Mouse (Mus musculus): ENCODE results near the gene Atoh8. TPM values are rescaled to one million over a fixed set of nuclear protein-coding genes. Genes with fewer than 3 reads are reported as not detected.

Atoh8 gene
- polyA plus RNA-seq, 1 experiment from 2014 or later = 30.8 TPM

DNA sequence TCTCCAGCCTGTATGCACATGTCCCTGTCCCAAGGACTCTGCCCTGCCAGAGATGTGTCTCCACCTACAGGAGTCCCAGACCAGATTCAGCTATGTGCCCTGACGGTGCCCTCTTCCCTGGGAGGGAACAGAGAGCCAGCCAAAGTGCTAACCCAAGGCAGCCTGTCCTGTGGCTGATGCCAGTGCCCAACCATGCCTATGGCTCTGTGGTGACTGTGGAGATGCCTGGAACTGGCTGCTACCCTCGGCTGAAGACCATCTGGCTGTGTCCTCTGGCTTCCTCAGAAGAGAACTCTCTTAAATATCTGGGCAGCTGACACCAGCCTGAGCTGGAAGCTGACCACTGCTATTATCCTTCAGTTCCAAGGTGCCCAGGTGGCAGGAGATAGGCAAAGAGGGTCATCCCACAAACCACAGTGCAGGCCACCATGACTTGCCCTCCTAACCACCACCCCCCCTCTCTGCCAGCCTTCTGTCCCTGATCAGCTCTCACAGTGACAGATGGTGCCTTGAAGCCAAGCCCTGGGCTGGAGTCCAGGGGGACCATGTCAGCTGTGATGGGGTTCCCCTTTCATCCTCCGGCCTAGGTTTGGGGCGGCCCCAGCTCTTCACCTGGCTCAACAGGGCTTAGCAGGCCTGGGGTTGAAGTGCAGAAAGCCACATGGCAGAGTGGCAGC lies 18.7 kb upstream of the Atoh8 start:
- Histone ChIP-seq H3K36me3 (no peaks in the 10 kb centered on the region), H3K27me3 (no peaks in the 10 kb centered on the region), H3K9ac (replicated peaks) (no peak overlapping the region), H3K4me3 (replicated peaks) (no peak overlapping the region), H3K27ac (no peak overlapping the region), H3K4me1 (replicated peaks) (peaks cover 16% of the 10 kb centered on the region), H3K9me3 (no peaks in the 10 kb centered on the region), H3K4me2 (no peak overlapping the region)
- no peak for ATAC-seq (ENCODE audit: insufficient number of reproducible peaks, insufficient read depth, low FRiP score, low TSS enrichment, low read depth)
- WGBS = 71% methylated on average over 4 of the region's 4 CpGs

DNA sequence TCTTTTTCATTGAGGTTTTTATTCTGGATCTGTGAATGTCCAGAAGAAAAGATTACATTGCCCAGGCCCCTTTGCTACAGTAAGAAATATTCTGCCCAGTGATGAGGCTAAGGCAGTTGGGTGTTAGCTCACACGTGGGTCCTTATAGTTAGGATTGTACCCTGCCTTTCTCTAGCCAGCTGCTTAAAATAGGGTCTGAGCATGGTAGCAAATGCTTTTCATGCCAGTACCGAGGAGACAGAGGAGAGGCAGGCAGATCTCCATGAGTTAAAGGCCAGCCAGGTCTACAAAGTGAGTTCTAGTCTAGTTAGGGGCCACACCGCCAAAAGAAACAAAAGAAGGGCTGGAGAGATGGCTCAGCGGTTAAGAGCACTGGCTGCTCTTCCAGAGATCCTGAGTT lies 17.8 kb upstream of the Atoh8 start:
- Histone ChIP-seq H3K4me2 (no peak overlapping the region), H3K27me3 (no peaks in the 10 kb centered on the region), H3K9ac (replicated peaks) (no peak overlapping the region), H3K36me3 (no peaks in the 10 kb centered on the region), H3K4me1 (replicated peaks) (peaks cover 25% of the 10 kb centered on the region), H3K27ac (no peak overlapping the region), H3K9me3 (no peaks in the 10 kb centered on the region), H3K4me3 (replicated peaks) (no peak overlapping the region)
- 87% methylated on average over 4 of the region's 4 CpGs for WGBS
- no peak for ATAC-seq (ENCODE audit: insufficient number of reproducible peaks, insufficient read depth, low FRiP score, low TSS enrichment, low read depth)

DNA sequence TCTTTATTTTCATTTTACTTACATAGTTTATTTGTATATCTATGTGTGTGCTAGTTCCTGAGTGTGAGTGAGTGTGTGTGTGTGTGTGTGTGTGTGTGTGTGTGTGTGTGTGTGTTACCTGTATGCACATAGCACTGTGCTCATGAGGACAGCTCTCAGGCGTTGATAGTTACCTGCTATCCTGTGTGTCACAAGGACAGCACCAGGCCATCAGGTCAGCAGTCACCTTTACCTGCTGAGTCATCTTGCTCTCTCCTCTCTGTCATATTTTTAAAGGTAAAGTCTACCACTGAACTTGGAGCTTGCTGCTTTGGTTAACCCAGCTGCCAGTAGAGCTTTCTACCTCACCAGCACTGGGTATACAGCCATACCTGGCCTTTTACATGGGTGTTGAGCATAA lies 17.1 kb upstream of the Atoh8 start:
- H3K27ac ChIP-seq = no peak overlapping the region
- ATAC-seq (ENCODE audit: insufficient number of reproducible peaks, insufficient read depth, low FRiP score, low TSS enrichment, low read depth) = no peak
- peaks cover 32% of the 10 kb centered on the region for H3K4me1 ChIP-seq (replicated peaks)
- no peaks in the 10 kb centered on the region for H3K36me3 ChIP-seq
- no peak overlapping the region for H3K9ac ChIP-seq (replicated peaks)
- no peaks in the 10 kb centered on the region for H3K9me3 ChIP-seq
- WGBS = 79% methylated on average over 1 of the region's 1 CpGs
- H3K4me3 ChIP-seq (replicated peaks) = no peak overlapping the region
- H3K27me3 ChIP-seq = no peaks in the 10 kb centered on the region
- no peak overlapping the region for H3K4me2 ChIP-seq

DNA sequence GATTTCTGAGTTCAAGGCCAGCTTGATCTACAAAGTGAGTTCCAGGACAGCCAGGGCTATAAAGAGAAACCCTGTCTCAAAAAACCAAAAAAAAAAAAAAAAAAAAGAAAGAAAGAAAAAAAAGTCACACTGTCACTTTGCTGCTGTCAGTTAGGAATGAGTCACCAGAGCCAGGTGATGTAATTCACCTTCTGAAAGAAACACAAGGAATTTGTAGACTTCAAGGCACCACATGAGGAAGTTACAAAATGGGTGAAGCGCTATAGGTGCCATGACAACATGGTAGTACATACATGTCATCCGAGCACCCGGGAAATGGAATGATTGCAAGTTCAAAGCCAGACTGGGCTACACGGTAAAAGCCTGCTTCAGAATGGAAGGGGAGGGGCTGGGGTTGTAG lies 14.6 kb upstream of the Atoh8 start:
- Histone ChIP-seq H3K9ac (replicated peaks) (no peak overlapping the region), H3K4me2 (no peak overlapping the region), H3K27me3 (0 out of 2 replicates have a peak, but pooled peaks cover 2% of the 10 kb centered on the region), H3K27ac (no peak overlapping the region), H3K4me3 (replicated peaks) (no peak overlapping the region), H3K4me1 (replicated peaks) (peaks cover 33% of the 10 kb centered on the region), H3K9me3 (no peaks in the 10 kb centered on the region), H3K36me3 (no peaks in the 10 kb centered on the region)
- 84% methylated on average over 4 of the region's 4 CpGs for WGBS
- ATAC-seq (ENCODE audit: insufficient number of reproducible peaks, insufficient read depth, low FRiP score, low TSS enrichment, low read depth) = no peak

DNA sequence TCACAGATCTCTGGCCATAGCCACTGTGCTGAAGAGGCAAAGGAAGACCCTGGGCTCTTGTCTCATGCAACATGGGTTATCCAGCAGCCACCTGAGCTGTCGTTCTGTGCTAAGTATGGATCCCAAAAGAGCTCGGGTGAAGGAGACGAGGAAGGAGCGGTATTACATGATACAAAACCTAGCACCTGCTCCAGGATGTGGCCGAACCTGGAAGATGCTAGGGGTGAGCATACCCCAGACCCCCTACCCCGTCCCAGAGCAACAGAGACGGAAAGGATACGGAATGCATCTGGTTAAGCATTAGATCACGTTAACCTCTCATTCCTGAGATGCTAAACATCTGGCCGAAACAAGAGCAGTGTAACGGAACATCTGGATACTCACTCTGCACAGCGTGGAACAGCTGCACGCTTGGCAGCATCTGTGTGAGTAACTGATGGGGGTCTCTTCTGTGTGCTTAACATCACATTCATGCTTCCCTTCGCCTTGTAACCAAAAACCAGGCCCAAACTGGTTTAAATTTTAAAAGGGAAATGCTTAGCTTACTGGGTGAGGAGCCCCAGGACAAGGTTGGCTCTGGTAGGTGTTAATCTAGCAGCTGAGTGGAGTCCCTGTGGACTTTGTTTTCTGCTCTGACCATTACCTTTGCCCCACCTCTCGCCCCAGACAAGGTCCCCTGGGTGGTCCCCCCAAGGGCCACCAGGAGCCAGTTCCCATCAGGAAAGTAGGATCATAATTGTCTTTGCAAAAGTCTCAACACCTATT lies 13.0 kb upstream of the Atoh8 start:
- H3K9me3 ChIP-seq = no peaks in the 10 kb centered on the region
- no peak overlapping the region for H3K4me3 ChIP-seq (replicated peaks)
- H3K4me2 ChIP-seq = no peak overlapping the region
- 37% methylated on average over 15 of the region's 15 CpGs for WGBS
- H3K9ac ChIP-seq (replicated peaks) = no peak overlapping the region
- peak; percentile 84 for ATAC-seq (ENCODE audit: insufficient number of reproducible peaks, insufficient read depth, low FRiP score, low TSS enrichment, low read depth)
- H3K4me1 ChIP-seq (replicated peaks) = peaks cover 37% of the 10 kb centered on the region
- H3K36me3 ChIP-seq = no peaks in the 10 kb centered on the region
- H3K27ac ChIP-seq = 0 out of 2 replicates have a peak overlapping the region, but pooled peaks have one; percentile 24
- 0 out of 2 replicates have a peak, but pooled peaks cover 2% of the 10 kb centered on the region for H3K27me3 ChIP-seq

DNA sequence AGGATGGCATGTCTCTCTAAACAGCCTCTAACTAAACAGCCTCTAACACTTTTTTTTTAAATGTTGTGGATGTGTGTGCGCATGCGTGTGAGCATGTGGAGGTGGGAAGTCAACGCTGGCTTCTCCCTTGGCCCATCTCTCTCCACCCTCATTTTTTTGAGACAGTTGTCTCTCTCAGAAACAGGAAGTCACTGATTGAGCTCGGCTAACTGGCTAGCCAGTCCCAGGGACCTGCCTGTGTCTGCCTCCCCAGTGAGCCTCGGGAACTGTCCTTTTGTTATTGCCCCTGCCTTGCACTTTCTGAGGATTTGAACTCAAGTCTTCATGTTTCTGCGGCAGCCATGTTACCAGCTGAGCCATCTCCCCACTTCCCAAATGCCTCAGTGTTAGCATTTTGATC lies 10.9 kb upstream of the Atoh8 start:
- Histone ChIP-seq H3K4me2 (no peak overlapping the region), H3K9me3 (no peaks in the 10 kb centered on the region), H3K4me1 (replicated peaks) (peaks cover 56% of the 10 kb centered on the region), H3K4me3 (replicated peaks) (no peak overlapping the region), H3K9ac (replicated peaks) (no peak overlapping the region), H3K36me3 (no peaks in the 10 kb centered on the region), H3K27me3 (peaks cover 11% of the 10 kb centered on the region), H3K27ac (no peak overlapping the region)
- ATAC-seq (ENCODE audit: insufficient number of reproducible peaks, insufficient read depth, low FRiP score, low TSS enrichment, low read depth) = no peak
- WGBS = 86% methylated on average over 6 of the region's 6 CpGs

DNA sequence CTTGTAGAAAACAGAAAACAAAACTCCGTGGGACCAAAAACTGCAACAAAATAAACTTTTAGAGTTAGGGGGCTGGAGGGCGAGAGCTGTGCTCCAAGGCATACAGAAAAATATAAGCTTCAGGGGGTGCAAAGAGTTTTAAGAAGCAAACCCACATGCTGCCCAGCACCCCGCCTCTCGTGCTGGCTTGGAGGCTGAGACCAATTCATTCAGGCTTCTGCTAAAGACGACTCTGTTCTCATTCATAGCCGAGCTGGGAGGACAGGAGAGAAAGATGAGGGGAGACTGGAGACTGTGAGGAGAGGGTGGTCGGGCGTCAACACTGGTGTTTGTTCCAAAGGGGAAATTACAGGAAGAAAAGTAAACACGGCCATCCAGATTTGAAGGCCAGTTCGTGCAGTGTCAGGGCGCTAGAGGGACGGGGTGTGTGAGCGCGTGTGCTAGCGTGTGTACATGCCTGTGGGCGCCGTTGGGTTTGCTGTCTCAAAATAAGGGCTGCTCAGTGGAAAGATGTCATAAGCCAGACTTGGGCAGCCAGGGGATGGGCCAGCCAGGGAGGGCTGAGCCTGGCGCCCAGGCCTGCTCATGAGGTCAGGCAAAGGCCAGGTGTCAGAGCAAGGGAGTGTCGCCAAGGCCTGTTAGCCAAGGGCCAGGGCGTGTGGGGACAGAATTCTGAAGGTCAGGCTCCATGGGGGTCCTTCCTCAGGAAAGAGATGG lies 9.3 kb upstream of the Atoh8 start:
- 60% methylated on average over 20 of the region's 20 CpGs for WGBS
- ATAC-seq (ENCODE audit: insufficient number of reproducible peaks, insufficient read depth, low FRiP score, low TSS enrichment, low read depth) = no peak
- H3K4me2 ChIP-seq = 0 out of 2 replicates have a peak overlapping the region, but pooled peaks have one; percentile 8

DNA sequence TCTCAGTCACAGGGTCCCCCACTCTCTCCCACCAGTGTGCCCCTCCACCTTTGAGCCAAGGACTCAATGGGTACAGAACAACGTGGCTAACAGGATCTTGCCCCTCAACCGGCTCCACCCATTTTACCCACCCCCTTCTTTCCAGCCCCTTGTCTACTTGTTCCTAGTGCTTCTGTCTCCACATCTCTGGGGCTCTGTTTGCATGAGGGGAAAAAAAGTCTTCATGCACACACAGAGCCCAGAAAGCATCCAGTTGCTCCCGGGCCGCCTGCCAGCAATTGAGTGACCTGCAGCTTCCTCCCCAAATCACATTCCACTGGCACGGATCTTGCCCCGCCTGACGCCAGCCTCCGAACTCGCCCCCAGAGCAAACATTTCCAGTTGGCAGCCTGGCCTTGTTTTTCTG lies 8.8 kb upstream of the Atoh8 start:
- 24% methylated on average over 9 of the region's 9 CpGs for WGBS
- H3K36me3 ChIP-seq = no peaks in the 10 kb centered on the region
- no peak overlapping the region for H3K4me3 ChIP-seq (replicated peaks)
- no peak for ATAC-seq (ENCODE audit: insufficient number of reproducible peaks, insufficient read depth, low FRiP score, low TSS enrichment, low read depth)
- H3K4me2 ChIP-seq = 0 out of 2 replicates have a peak overlapping the region, but pooled peaks have one; percentile 8
- peaks cover 56% of the 10 kb centered on the region for H3K4me1 ChIP-seq (replicated peaks)
- H3K9ac ChIP-seq (replicated peaks) = no peak overlapping the region
- no peaks in the 10 kb centered on the region for H3K9me3 ChIP-seq
- peak overlapping the region; percentile 89 for H3K27ac ChIP-seq
- peaks cover 27% of the 10 kb centered on the region for H3K27me3 ChIP-seq

More for the DNA sequence above, 9.3 kb upstream of the Atoh8 start:
- H3K4me3 ChIP-seq (replicated peaks) = no peak overlapping the region
- H3K36me3 ChIP-seq = no peaks in the 10 kb centered on the region
- H3K27ac ChIP-seq = peak overlapping the region; percentile 89
- H3K9me3 ChIP-seq = no peaks in the 10 kb centered on the region
- H3K9ac ChIP-seq (replicated peaks) = no peak overlapping the region; the same call in 1 of the 2 replicates
- H3K4me1 ChIP-seq (replicated peaks) = peaks cover 59% of the 10 kb centered on the region
- H3K27me3 ChIP-seq = peaks cover 22% of the 10 kb centered on the region

DNA sequence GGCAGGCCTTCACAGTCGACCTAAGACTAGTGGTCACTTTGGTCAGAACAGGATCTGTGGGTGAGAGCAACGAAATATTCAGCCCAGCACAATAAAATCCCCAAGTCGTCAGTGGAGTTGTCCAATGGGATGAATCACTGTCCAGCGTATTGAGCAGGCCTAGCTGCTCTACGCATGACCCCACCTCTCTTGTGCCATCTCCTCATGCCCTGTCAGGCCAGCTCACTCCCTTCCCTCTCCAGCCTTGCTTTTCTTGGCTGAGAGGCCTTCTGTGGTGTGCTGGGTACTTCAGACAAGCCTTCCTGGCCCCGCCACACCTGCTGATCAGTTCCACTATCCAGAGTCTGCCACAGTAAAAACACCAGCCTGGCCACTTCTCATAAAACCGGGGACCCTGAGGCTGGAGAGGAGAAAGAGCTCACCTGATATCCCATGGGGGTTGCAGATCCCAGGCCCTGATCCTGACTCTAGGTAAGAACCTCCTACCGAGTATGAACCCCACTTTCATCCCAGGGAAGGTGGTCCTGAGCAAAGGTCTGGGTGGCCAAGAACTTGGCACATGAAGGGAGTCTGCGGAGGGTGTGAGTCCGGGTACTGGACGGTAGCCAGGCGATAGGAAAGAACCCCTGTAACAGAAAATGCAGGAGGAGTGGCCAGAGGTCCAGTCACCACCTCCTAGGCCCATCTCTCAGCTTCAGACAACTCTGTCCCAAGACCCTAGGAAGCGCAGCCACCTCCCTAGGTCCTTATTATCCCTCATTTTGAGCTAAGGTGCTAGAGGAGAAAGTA lies 7.3 kb upstream of the Atoh8 start:
- Histone ChIP-seq H3K27me3 (peaks cover 40% of the 10 kb centered on the region), H3K4me1 (replicated peaks) (peaks cover 42% of the 10 kb centered on the region), H3K36me3 (no peaks in the 10 kb centered on the region), H3K27ac (no peak overlapping the region), H3K9me3 (no peaks in the 10 kb centered on the region), H3K4me3 (replicated peaks) (no peak overlapping the region), H3K4me2 (no peak overlapping the region), H3K9ac (replicated peaks) (no peak overlapping the region)
- ATAC-seq (ENCODE audit: insufficient number of reproducible peaks, insufficient read depth, low FRiP score, low TSS enrichment, low read depth) = no peak
- 82% methylated on average over 13 of the region's 13 CpGs for WGBS

DNA sequence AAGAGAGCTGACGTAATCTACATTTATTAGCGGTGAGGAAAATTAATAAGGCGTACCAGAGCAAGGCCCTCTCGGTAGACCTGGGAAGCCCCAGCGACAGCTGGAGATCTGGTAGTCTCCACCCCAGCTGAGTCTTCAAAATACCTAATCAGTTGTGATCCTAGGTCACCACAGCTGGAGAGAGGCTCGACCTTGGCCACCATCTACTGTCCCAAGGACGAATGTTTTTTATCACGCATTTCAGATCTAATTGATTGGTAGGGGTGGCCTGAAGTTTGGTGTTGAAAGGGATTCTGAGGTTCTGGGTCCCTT lies 6.4 kb upstream of the Atoh8 start:
- Histone ChIP-seq H3K27me3 (peaks cover 38% of the 10 kb centered on the region), H3K27ac (no peak overlapping the region), H3K4me2 (0 out of 2 replicates have a peak overlapping the region, but pooled peaks have one; percentile 4), H3K9me3 (no peaks in the 10 kb centered on the region), H3K4me3 (replicated peaks) (no peak overlapping the region), H3K9ac (replicated peaks) (no peak overlapping the region), H3K36me3 (no peaks in the 10 kb centered on the region), H3K4me1 (replicated peaks) (peaks cover 42% of the 10 kb centered on the region)
- WGBS = 31% methylated on average over 8 of the region's 8 CpGs
- no peak for ATAC-seq (ENCODE audit: insufficient number of reproducible peaks, insufficient read depth, low FRiP score, low TSS enrichment, low read depth)
